7 mouse cellular contexts compared by ENCODE assay signal in genomic region chr9:59958115-59958514, GRCm38 (mm10). TPM values are rescaled to one million over a fixed set of nuclear protein-coding genes. Genes with fewer than 3 reads are reported as not detected.
"Had no signal": no experiment of that assay in that cellular context is flagged by ENCODE, and none has a peak within 500 bp of the region (broad histone marks: within the 10 kb centered on the region; RNA-seq: fewer than 3 reads in every experiment).

No protein-coding gene starts in this region.

RNA-seq across cellular contexts. Expression of gene Nr2e3, which starts 2.3 kb away (rescaled TPM):
- polyA plus RNA-seq: neural tube, embryonic 14.5 days; neural tube, embryonic 15.5 days; spleen, adult 2 months; stomach, embryonic 14.5 days; stomach, postnatal 0 days; testis, adult 2 months; thymus, adult 2 months had no signal
